Mouse (Mus musculus) urinary bladder, adult 18-20 months (tissue): ENCODE data around the gene Adamts17.

Experiments used
- DNase-seq, 2 experiments: peaks; one replicate each; pipeline ENCODE4 v3.0.0; 2022; ENCODE audit warnings: low spot score in 2 of 2, mixed read lengths in 2 of 2

The Adamts17 gene

GRCm38 (mm10) chr7:67199412-67199811 is 359.9 kb downstream of the Adamts17 start:
- DNase-seq: peak; percentile 62 to 71
